Mouse (Mus musculus): ENCODE measurements around the gene Crnkl1.

GRCm38 (mm10) chr2:145888766-145889480, 45.9 kb downstream of the Crnkl1 start:
- TF ChIP-seq CTCF (IDR thresholded peaks at IDR 0.05; ENCODE audit: borderline replicate concordance, insufficient read depth, low read length) (no peak), POLR2A (IDR thresholded peaks at IDR 0.05; ENCODE audit: low read depth, low read length) (no peak)
